Mouse (Mus musculus): ENCODE results near the gene Pfdn4. TPM values are rescaled to one million over a fixed set of nuclear protein-coding genes. Genes with fewer than 3 reads are reported as not detected.

Gene Pfdn4
- polyA plus RNA-seq, 1 experiment from 2014 or later, result 48.5 TPM

- no peak overlapping the region for H3K9ac ChIP-seq (ENCODE audit: low read depth, low read length)
- ATAC-seq, result no peak
- H3K27ac ChIP-seq (ENCODE audit: low read length), result no peak overlapping the region
- H3K4me1 ChIP-seq (ENCODE audit: control insufficient read depth, insufficient read depth, low read length), result no peaks in the 10 kb centered on the region
- H3K4me3 ChIP-seq (ENCODE audit: low read length), result no peak overlapping the region
- no peak overlapping the region for H3K4me2 ChIP-seq (ENCODE audit: low read depth, low read length)
- H3K9me3 ChIP-seq (ENCODE audit: control insufficient read depth, low read length), result no peaks in the 10 kb centered on the region
- no peaks in the 10 kb centered on the region for H3K36me3 ChIP-seq (ENCODE audit: control insufficient read depth, insufficient read depth, low read length)
- no peaks in the 10 kb centered on the region for H3K27me3 ChIP-seq (replicated peaks; ENCODE audit: control insufficient read depth, insufficient read depth, low read length)
These were observed 28.2 kb upstream of the Pfdn4 start for GRCm38 (mm10) chr2:170468009-170468408.

GRCm38 (mm10) chr2:170469616-170470308 lies 26.5 kb upstream of the Pfdn4 start:
- H3K27me3 ChIP-seq (replicated peaks; ENCODE audit: control insufficient read depth, insufficient read depth, low read length), result no peaks in the 10 kb centered on the region
- peak; percentile 60 for ATAC-seq
- WGBS, result 12% methylated on average over 10 of the region's 10 CpGs
- no peaks in the 10 kb centered on the region for H3K4me1 ChIP-seq (ENCODE audit: control insufficient read depth, insufficient read depth, low read length)
- H3K9me3 ChIP-seq (ENCODE audit: control insufficient read depth, low read length), result no peaks in the 10 kb centered on the region
- H3K9ac ChIP-seq (ENCODE audit: low read depth, low read length), result no peak overlapping the region
- H3K27ac ChIP-seq (ENCODE audit: low read length), result no peak overlapping the region
- H3K36me3 ChIP-seq (ENCODE audit: control insufficient read depth, insufficient read depth, low read length), result no peaks in the 10 kb centered on the region
- H3K4me3 ChIP-seq (ENCODE audit: low read length), result no peak overlapping the region
- no peak overlapping the region for H3K4me2 ChIP-seq (ENCODE audit: low read depth, low read length)

GRCm38 (mm10) chr2:170470591-170470990 lies 25.6 kb upstream of the Pfdn4 start:
- ATAC-seq, result no peak
- Histone ChIP-seq H3K9me3 (ENCODE audit: control insufficient read depth, low read length) (no peaks in the 10 kb centered on the region), H3K36me3 (ENCODE audit: control insufficient read depth, insufficient read depth, low read length) (no peaks in the 10 kb centered on the region), H3K27me3 (replicated peaks; ENCODE audit: control insufficient read depth, insufficient read depth, low read length) (no peaks in the 10 kb centered on the region), H3K4me1 (ENCODE audit: control insufficient read depth, insufficient read depth, low read length) (no peaks in the 10 kb centered on the region), H3K4me2 (ENCODE audit: low read depth, low read length) (no peak overlapping the region), H3K27ac (ENCODE audit: low read length) (no peak overlapping the region), H3K4me3 (ENCODE audit: low read length) (no peak overlapping the region), H3K9ac (ENCODE audit: low read depth, low read length) (no peak overlapping the region)
- 67% methylated on average over 5 of the region's 5 CpGs for WGBS

GRCm38 (mm10) chr2:170474125-170474524 lies 22.1 kb upstream of the Pfdn4 start:
- H3K4me1 ChIP-seq (ENCODE audit: control insufficient read depth, insufficient read depth, low read length), result no peaks in the 10 kb centered on the region
- ATAC-seq, result no peak
- 95% methylated on average over 5 of the region's 5 CpGs for WGBS

GRCm38 (mm10) chr2:170475164-170475563 lies 21.1 kb upstream of the Pfdn4 start:
- H3K27me3 ChIP-seq (replicated peaks; ENCODE audit: control insufficient read depth, insufficient read depth, low read length), result no peaks in the 10 kb centered on the region
- H3K4me2 ChIP-seq (ENCODE audit: low read depth, low read length), result no peak overlapping the region
- H3K36me3 ChIP-seq (ENCODE audit: control insufficient read depth, insufficient read depth, low read length), result no peaks in the 10 kb centered on the region
- no peak for ATAC-seq
- no peak overlapping the region for H3K4me3 ChIP-seq (ENCODE audit: low read length)
- no peaks in the 10 kb centered on the region for H3K4me1 ChIP-seq (ENCODE audit: control insufficient read depth, insufficient read depth, low read length)
- WGBS, result 83% methylated on average over 3 of the region's 3 CpGs
- H3K27ac ChIP-seq (ENCODE audit: low read length), result no peak overlapping the region
- H3K9ac ChIP-seq (ENCODE audit: low read depth, low read length), result no peak overlapping the region
- no peaks in the 10 kb centered on the region for H3K9me3 ChIP-seq (ENCODE audit: control insufficient read depth, low read length)

More at GRCm38 (mm10) chr2:170474125-170474524, 22.1 kb upstream of the Pfdn4 start:
- Histone ChIP-seq H3K27ac (ENCODE audit: low read length) (no peak overlapping the region), H3K9me3 (ENCODE audit: control insufficient read depth, low read length) (no peaks in the 10 kb centered on the region), H3K4me2 (ENCODE audit: low read depth, low read length) (no peak overlapping the region), H3K9ac (ENCODE audit: low read depth, low read length) (no peak overlapping the region), H3K4me3 (ENCODE audit: low read length) (no peak overlapping the region), H3K36me3 (ENCODE audit: control insufficient read depth, insufficient read depth, low read length) (no peaks in the 10 kb centered on the region), H3K27me3 (replicated peaks; ENCODE audit: control insufficient read depth, insufficient read depth, low read length) (no peaks in the 10 kb centered on the region)

- H3K9me3 ChIP-seq (ENCODE audit: control insufficient read depth, low read length), result no peaks in the 10 kb centered on the region
- no peak overlapping the region for H3K4me2 ChIP-seq (ENCODE audit: low read depth, low read length)
- H3K27me3 ChIP-seq (replicated peaks; ENCODE audit: control insufficient read depth, insufficient read depth, low read length), result no peaks in the 10 kb centered on the region
- H3K4me1 ChIP-seq (ENCODE audit: control insufficient read depth, insufficient read depth, low read length), result no peaks in the 10 kb centered on the region
- H3K36me3 ChIP-seq (ENCODE audit: control insufficient read depth, insufficient read depth, low read length), result no peaks in the 10 kb centered on the region
- no peak overlapping the region for H3K9ac ChIP-seq (ENCODE audit: low read depth, low read length)
- no peak overlapping the region for H3K27ac ChIP-seq (ENCODE audit: low read length)
- ATAC-seq, result no peak
- H3K4me3 ChIP-seq (ENCODE audit: low read length), result no peak overlapping the region
- WGBS, result 80% methylated on average over 11 of the region's 11 CpGs
These were observed 20.0 kb upstream of the Pfdn4 start for GRCm38 (mm10) chr2:170476215-170476614.

- H3K27ac ChIP-seq (ENCODE audit: low read length), result no peak overlapping the region
- WGBS, result 79% methylated on average over 8 of the region's 8 CpGs
- no peak overlapping the region for H3K4me3 ChIP-seq (ENCODE audit: low read length)
- no peak for ATAC-seq
- no peak overlapping the region for H3K9ac ChIP-seq (ENCODE audit: low read depth, low read length)
- H3K9me3 ChIP-seq (ENCODE audit: control insufficient read depth, low read length), result no peaks in the 10 kb centered on the region
- no peaks in the 10 kb centered on the region for H3K4me1 ChIP-seq (ENCODE audit: control insufficient read depth, insufficient read depth, low read length)
- no peaks in the 10 kb centered on the region for H3K36me3 ChIP-seq (ENCODE audit: control insufficient read depth, insufficient read depth, low read length)
- no peaks in the 10 kb centered on the region for H3K27me3 ChIP-seq (replicated peaks; ENCODE audit: control insufficient read depth, insufficient read depth, low read length)
- no peak overlapping the region for H3K4me2 ChIP-seq (ENCODE audit: low read depth, low read length)
These were observed 19.6 kb upstream of the Pfdn4 start for GRCm38 (mm10) chr2:170476643-170477042.

- no peak for ATAC-seq
- no peaks in the 10 kb centered on the region for H3K27me3 ChIP-seq (replicated peaks; ENCODE audit: control insufficient read depth, insufficient read depth, low read length)
- no peaks in the 10 kb centered on the region for H3K4me1 ChIP-seq (ENCODE audit: control insufficient read depth, insufficient read depth, low read length)
- no peak overlapping the region for H3K4me3 ChIP-seq (ENCODE audit: low read length)
- no peak overlapping the region for H3K27ac ChIP-seq (ENCODE audit: low read length)
- 62% methylated on average over 10 of the region's 10 CpGs for WGBS
- no peaks in the 10 kb centered on the region for H3K36me3 ChIP-seq (ENCODE audit: control insufficient read depth, insufficient read depth, low read length)
- no peak overlapping the region for H3K4me2 ChIP-seq (ENCODE audit: low read depth, low read length)
- H3K9me3 ChIP-seq (ENCODE audit: control insufficient read depth, low read length), result no peaks in the 10 kb centered on the region
- H3K9ac ChIP-seq (ENCODE audit: low read depth, low read length), result no peak overlapping the region
These were observed 14.1 kb upstream of the Pfdn4 start for GRCm38 (mm10) chr2:170482019-170482540.

- Histone ChIP-seq H3K4me1 (ENCODE audit: control insufficient read depth, insufficient read depth, low read length) (no peaks in the 10 kb centered on the region), H3K4me2 (ENCODE audit: low read depth, low read length) (no peak overlapping the region), H3K27ac (ENCODE audit: low read length) (no peak overlapping the region), H3K36me3 (ENCODE audit: control insufficient read depth, insufficient read depth, low read length) (no peaks in the 10 kb centered on the region), H3K4me3 (ENCODE audit: low read length) (no peak overlapping the region), H3K9me3 (ENCODE audit: control insufficient read depth, low read length) (no peaks in the 10 kb centered on the region), H3K9ac (ENCODE audit: low read depth, low read length) (no peak overlapping the region), H3K27me3 (replicated peaks; ENCODE audit: control insufficient read depth, insufficient read depth, low read length) (no peaks in the 10 kb centered on the region)
- ATAC-seq, result no peak
- 63% methylated on average over 11 of the region's 11 CpGs for WGBS
These were observed 12.3 kb upstream of the Pfdn4 start for GRCm38 (mm10) chr2:170483914-170484313.

- H3K27ac ChIP-seq (ENCODE audit: low read length), result no peak overlapping the region
- no peaks in the 10 kb centered on the region for H3K36me3 ChIP-seq (ENCODE audit: control insufficient read depth, insufficient read depth, low read length)
- peaks cover 4% of the 10 kb centered on the region; the same call in 1 of the 2 replicates for H3K27me3 ChIP-seq (replicated peaks; ENCODE audit: control insufficient read depth, insufficient read depth, low read length)
- H3K4me2 ChIP-seq (ENCODE audit: low read depth, low read length), result no peak overlapping the region
- ATAC-seq, result no peak
- 81% methylated on average over 7 of the region's 7 CpGs for WGBS
- no peaks in the 10 kb centered on the region for H3K9me3 ChIP-seq (ENCODE audit: control insufficient read depth, low read length)
- no peak overlapping the region for H3K4me3 ChIP-seq (ENCODE audit: low read length)
- H3K9ac ChIP-seq (ENCODE audit: low read depth, low read length), result no peak overlapping the region
- H3K4me1 ChIP-seq (ENCODE audit: control insufficient read depth, insufficient read depth, low read length), result no peaks in the 10 kb centered on the region
These were observed 9.0 kb upstream of the Pfdn4 start for GRCm38 (mm10) chr2:170487202-170487601.

Measured in intestine, embryonic 16.5 days (tissue).